Mouse (Mus musculus): Measurements from ENCODE around the gene Cit. TPM values are rescaled to one million over a fixed set of nuclear protein-coding genes. Genes with fewer than 3 reads are reported as not detected.

Cit gene
- polyA plus RNA-seq, 1 experiment from 2014 or later = 26.7 TPM

- H3K27me3 ChIP-seq (ENCODE audit: control insufficient read depth, insufficient read depth, low read length) = no peaks in the 10 kb centered on the region
- no peaks in the 10 kb centered on the region for H3K9me3 ChIP-seq (ENCODE audit: control insufficient read depth, low read length)
- no peak overlapping the region for H3K4me3 ChIP-seq (ENCODE audit: low read depth, low read length)
- H3K27ac ChIP-seq (ENCODE audit: low read depth, low read length) = no peak overlapping the region
- no peak overlapping the region for H3K4me2 ChIP-seq (ENCODE audit: low read depth)
- WGBS = 80% methylated on average over 4 of the region's 4 CpGs
- H3K4me1 ChIP-seq (ENCODE audit: control insufficient read depth, insufficient read depth, low read length) = no peaks in the 10 kb centered on the region
- H3K36me3 ChIP-seq (ENCODE audit: control insufficient read depth, insufficient read depth, low read length) = no peaks in the 10 kb centered on the region
- DNase-seq (ENCODE audit: low spot score) = no peak
- ATAC-seq (ENCODE audit: insufficient read depth, low FRiP score, low TSS enrichment) = no peak
- no peak overlapping the region for H3K9ac ChIP-seq (ENCODE audit: low read length)
Measured at GRCm38 (mm10) chr5:116046246-116046645, 201.2 kb downstream of the Cit start.

GRCm38 (mm10) chr5:116048321-116048720, 203.2 kb downstream of the Cit start:
- Histone ChIP-seq H3K4me3 (ENCODE audit: low read depth, low read length) (no peak overlapping the region), H3K27me3 (ENCODE audit: control insufficient read depth, insufficient read depth, low read length) (no peaks in the 10 kb centered on the region), H3K27ac (ENCODE audit: low read depth, low read length) (no peak overlapping the region), H3K36me3 (ENCODE audit: control insufficient read depth, insufficient read depth, low read length) (no peaks in the 10 kb centered on the region), H3K9ac (ENCODE audit: low read length) (no peak overlapping the region), H3K4me2 (ENCODE audit: low read depth) (no peak overlapping the region), H3K4me1 (ENCODE audit: control insufficient read depth, insufficient read depth, low read length) (no peaks in the 10 kb centered on the region), H3K9me3 (ENCODE audit: control insufficient read depth, low read length) (no peaks in the 10 kb centered on the region)
- 97% methylated on average over 3 of the region's 3 CpGs for WGBS
- no peak for DNase-seq (ENCODE audit: low spot score)
- no peak for ATAC-seq (ENCODE audit: insufficient read depth, low FRiP score, low TSS enrichment)

GRCm38 (mm10) chr5:116049821-116050220, 204.7 kb downstream of the Cit start:
- Histone ChIP-seq H3K27me3 (ENCODE audit: control insufficient read depth, insufficient read depth, low read length) (no peaks in the 10 kb centered on the region), H3K4me3 (ENCODE audit: low read depth, low read length) (no peak overlapping the region), H3K4me2 (ENCODE audit: low read depth) (no peak overlapping the region), H3K9ac (ENCODE audit: low read length) (no peak overlapping the region), H3K9me3 (ENCODE audit: control insufficient read depth, low read length) (no peaks in the 10 kb centered on the region), H3K36me3 (ENCODE audit: control insufficient read depth, insufficient read depth, low read length) (no peaks in the 10 kb centered on the region), H3K27ac (ENCODE audit: low read depth, low read length) (no peak overlapping the region), H3K4me1 (ENCODE audit: control insufficient read depth, insufficient read depth, low read length) (no peaks in the 10 kb centered on the region)
- ATAC-seq (ENCODE audit: insufficient read depth, low FRiP score, low TSS enrichment) = no peak
- WGBS = 89% methylated on average over 4 of the region's 4 CpGs
- no peak for DNase-seq (ENCODE audit: low spot score)

GRCm38 (mm10) chr5:116052171-116052570, 207.1 kb downstream of the Cit start:
- H3K27ac ChIP-seq (ENCODE audit: low read depth, low read length) = no peak overlapping the region
- ATAC-seq (ENCODE audit: insufficient read depth, low FRiP score, low TSS enrichment) (no peak), DNase-seq (ENCODE audit: low spot score) (no peak)
- H3K27me3 ChIP-seq (ENCODE audit: control insufficient read depth, insufficient read depth, low read length) = no peaks in the 10 kb centered on the region
- H3K9me3 ChIP-seq (ENCODE audit: control insufficient read depth, low read length) = no peaks in the 10 kb centered on the region
- H3K9ac ChIP-seq (ENCODE audit: low read length) = no peak overlapping the region
- no peaks in the 10 kb centered on the region for H3K36me3 ChIP-seq (ENCODE audit: control insufficient read depth, insufficient read depth, low read length)
- H3K4me2 ChIP-seq (ENCODE audit: low read depth) = no peak overlapping the region
- H3K4me1 ChIP-seq (ENCODE audit: control insufficient read depth, insufficient read depth, low read length) = no peaks in the 10 kb centered on the region
- H3K4me3 ChIP-seq (ENCODE audit: low read depth, low read length) = no peak overlapping the region
- 85% methylated on average over 5 of the region's 5 CpGs for WGBS

- H3K9ac ChIP-seq (ENCODE audit: low read length) = no peak overlapping the region
- H3K9me3 ChIP-seq (ENCODE audit: control insufficient read depth, low read length) = no peaks in the 10 kb centered on the region
- H3K4me1 ChIP-seq (ENCODE audit: control insufficient read depth, insufficient read depth, low read length) = no peaks in the 10 kb centered on the region
- WGBS = 61% methylated on average over 6 of the region's 6 CpGs
- ATAC-seq (ENCODE audit: insufficient read depth, low FRiP score, low TSS enrichment) (no peak), DNase-seq (ENCODE audit: low spot score) (no peak)
- no peak overlapping the region for H3K4me3 ChIP-seq (ENCODE audit: low read depth, low read length)
- H3K4me2 ChIP-seq (ENCODE audit: low read depth) = no peak overlapping the region
- no peak overlapping the region for H3K27ac ChIP-seq (ENCODE audit: low read depth, low read length)
- no peaks in the 10 kb centered on the region for H3K36me3 ChIP-seq (ENCODE audit: control insufficient read depth, insufficient read depth, low read length)
- H3K27me3 ChIP-seq (ENCODE audit: control insufficient read depth, insufficient read depth, low read length) = no peaks in the 10 kb centered on the region
Measured at GRCm38 (mm10) chr5:116052826-116053225, 207.7 kb downstream of the Cit start.

Other genes starting within 250 kb of the Cit start
- 16.4 and 17.9 TPM in 2 replicates for gene Rab35, start 213.4 kb upstream of the Cit start, polyA plus RNA-seq (2014; fragmentation: Nextera tagmentation; extraction: Ambion mirVana)
- gene Bicdl1, start 113.7 kb upstream of the Cit start, polyA plus RNA-seq (2014; fragmentation: Nextera tagmentation; extraction: Ambion mirVana) = 12.2 and 13.9 TPM in 2 replicates
- 55.5 and 57.5 TPM in 2 replicates for gene Prkab1, start 179.2 kb downstream of the Cit start, polyA plus RNA-seq (2014; fragmentation: Nextera tagmentation; extraction: Ambion mirVana)
- not detected in 2 replicates for gene Tmem233, start 238.0 kb downstream of the Cit start, polyA plus RNA-seq (2014; fragmentation: Nextera tagmentation; extraction: Ambion mirVana)